Mouse (Mus musculus) kidney, embryonic 14.5 days (tissue): ENCODE measurements around the gene Krt87. TPM values are rescaled to one million over a fixed set of nuclear protein-coding genes. Genes with fewer than 3 reads are reported as not detected.
A peak's percentile ranks its signal among the peaks of the same experiment; 100 is the strongest.

ENCODE experiments used
- ATAC-seq: fragments of 200-750 bp; cut with Nextera tagmentation; 2 replicates; pipeline ENCODE4 v1.8.0; 2017; ENCODE audit warnings: moderate number of reproducible peaks, mild to moderate bottlenecking, moderate TSS enrichment, moderate library complexity; ENCODE audit not compliant: low FRiP score, low TSS enrichment
- H3K27ac ChIP-seq: fragments of 300-500 bp; sonication (generic); 2 replicates; pipeline ENCODE4 v1.5.1; 2014; ENCODE audit warnings: low read depth, mild to moderate bottlenecking, low read length, moderate library complexity, mixed read lengths
- H3K27me3 ChIP-seq: fragments of 300-500 bp; sonication (generic); 2 replicates; pipeline ENCODE4 v1.6.1; 2014; ENCODE audit warnings: mild to moderate bottlenecking, low read length; ENCODE audit not compliant: control insufficient read depth, insufficient read depth
- H3K36me3 ChIP-seq: fragments of 300-500 bp; sonication (generic); 2 replicates; pipeline ENCODE4 v1.6.1; 2014; ENCODE audit warnings: low read length, mixed read lengths; ENCODE audit not compliant: control insufficient read depth, insufficient read depth
- H3K4me1 ChIP-seq: fragments of 300-500 bp; sonication (generic); 2 replicates; pipeline ENCODE4 v1.6.1; 2014; ENCODE audit warnings: low read length, mixed read lengths; ENCODE audit not compliant: control insufficient read depth, insufficient read depth
- H3K4me2 ChIP-seq: fragments of 300-500 bp; sonication (generic); replicated peaks from 2 replicates; pipeline ENCODE4 v1.6.1; 2014; ENCODE audit warnings: low read depth, mild to moderate bottlenecking, low read length
- H3K4me3 ChIP-seq: fragments of 300-500 bp; sonication (generic); 2 replicates; pipeline ENCODE4 v1.5.1; 2014; ENCODE audit warnings: mild to moderate bottlenecking, low read length
- H3K9ac ChIP-seq: fragments of 300-500 bp; sonication (generic); 2 replicates; pipeline ENCODE4 v1.6.1; 2014; ENCODE audit warnings: low read depth, mild to moderate bottlenecking, low read length, moderate library complexity
- H3K9me3 ChIP-seq: fragments of 300-500 bp; sonication (generic); 2 replicates; pipeline ENCODE4 v1.6.1; 2016; ENCODE audit warnings: low read length; ENCODE audit not compliant: control insufficient read depth
- WGBS: fragments of 180-500 bp; shearing (Covaris S2); extraction: QIAGEN DNeasy Blood & Tissue Kit; methylation state at CpG from one replicate; pipeline ENCODE4 v1.1.7; 2014; 5-methylcytosine and 5-hydroxymethylcytosine counted together
- polyA plus RNA-seq: library from polyadenylated mRNA; unstranded; fragments of >200 nt; fragmentation: Nextera tagmentation; extraction: Ambion mirVana; gene quantifications from 2 replicates; pipeline ENCODE4 v1.2.1, GENCODE M21; 2014

The Krt87 gene
- polyA plus RNA-seq, 1 experiment from 2014 or later, result not detected

GRCm38 (mm10) chr15:101387176-101387575 is 51.4 kb downstream of the Krt87 start:
- H3K27me3 ChIP-seq, result no peaks in the 10 kb centered on the region; the same call in 1 of the 2 replicates
- 67% methylated on average over 3 of the region's 3 CpGs for WGBS
- no peaks in the 10 kb centered on the region for H3K4me1 ChIP-seq
- H3K9me3 ChIP-seq, result no peaks in the 10 kb centered on the region
- ATAC-seq, result peak; percentile 14; the same call in 1 of the 2 replicates
- H3K4me2 ChIP-seq, result no peak overlapping the region
- no peak overlapping the region for H3K9ac ChIP-seq
- H3K27ac ChIP-seq, result no peak overlapping the region
- no peak overlapping the region for H3K4me3 ChIP-seq
- H3K36me3 ChIP-seq, result no peaks in the 10 kb centered on the region

- Histone ChIP-seq H3K27ac (no peak overlapping the region), H3K4me1 (no peaks in the 10 kb centered on the region), H3K36me3 (no peaks in the 10 kb centered on the region), H3K4me2 (no peak overlapping the region), H3K27me3 (no peaks in the 10 kb centered on the region; the same call in 1 of the 2 replicates), H3K9ac (no peak overlapping the region), H3K9me3 (no peaks in the 10 kb centered on the region), H3K4me3 (no peak overlapping the region)
- no peak for ATAC-seq
- 88% methylated on average over 6 of the region's 6 CpGs for WGBS
Observed at GRCm38 (mm10) chr15:101385064-101385463, 53.5 kb downstream of the Krt87 start.

- 71% methylated on average over 7 of the region's 7 CpGs for WGBS
- Histone ChIP-seq H3K27ac (no peak overlapping the region), H3K27me3 (no peaks in the 10 kb centered on the region; the same call in 1 of the 2 replicates), H3K9ac (no peak overlapping the region), H3K36me3 (no peaks in the 10 kb centered on the region), H3K4me1 (no peaks in the 10 kb centered on the region), H3K4me2 (no peak overlapping the region), H3K9me3 (no peaks in the 10 kb centered on the region), H3K4me3 (no peak overlapping the region)
- ATAC-seq, result no peak
Observed at GRCm38 (mm10) chr15:101384610-101385009, 54.0 kb downstream of the Krt87 start.

- no peaks in the 10 kb centered on the region; the same call in 1 of the 2 replicates for H3K27me3 ChIP-seq
- H3K9me3 ChIP-seq, result no peaks in the 10 kb centered on the region
- no peaks in the 10 kb centered on the region for H3K36me3 ChIP-seq
- H3K4me3 ChIP-seq, result no peak overlapping the region
- no peak for ATAC-seq
- H3K27ac ChIP-seq, result no peak overlapping the region
- peaks cover under 1% of the 10 kb centered on the region; the same call in 1 of the 2 replicates for H3K4me1 ChIP-seq
- H3K9ac ChIP-seq, result no peak overlapping the region
- H3K4me2 ChIP-seq, result no peak overlapping the region
- 81% methylated on average over 11 of the region's 11 CpGs for WGBS
Observed at GRCm38 (mm10) chr15:101382811-101383210, 55.8 kb downstream of the Krt87 start.

- Histone ChIP-seq H3K4me2 (no peak overlapping the region), H3K27me3 (no peaks in the 10 kb centered on the region; the same call in 1 of the 2 replicates), H3K9ac (no peak overlapping the region), H3K9me3 (no peaks in the 10 kb centered on the region), H3K4me3 (no peak overlapping the region), H3K27ac (no peak overlapping the region), H3K36me3 (no peaks in the 10 kb centered on the region), H3K4me1 (peaks cover 11% of the 10 kb centered on the region)
- no peak for ATAC-seq
- WGBS, result 72% methylated on average over 9 of the region's 9 CpGs
Observed at GRCm38 (mm10) chr15:101381758-101382157, 56.8 kb downstream of the Krt87 start.

Other genes starting within 250 kb of the Krt87 start
- 5.0 and 5.7 TPM in 2 replicates for gene Grasp, start 214.6 kb downstream of the Krt87 start, polyA plus RNA-seq
- gene Nr4a1, start 184.5 kb downstream of the Krt87 start, polyA plus RNA-seq, result 4.5 and 5.0 TPM in 2 replicates
- 71.8 and 76.5 TPM in 2 replicates for gene Atg101, start 154.5 kb downstream of the Krt87 start, polyA plus RNA-seq
- 25.8 and 28.2 TPM in 2 replicates for gene 6030408B16Rik, start 145.6 kb downstream of the Krt87 start, polyA plus RNA-seq
- 2.4 and 3.6 TPM in 2 replicates for gene Krt80, start 68.6 kb downstream of the Krt87 start, polyA plus RNA-seq
- 34.6 and 44.0 TPM in 2 replicates for gene Krt7, start 27.8 kb downstream of the Krt87 start, polyA plus RNA-seq
- 0.21 TPM in 1 of 2 replicates, not detected in the other for gene Krt88, start 8.9 kb upstream of the Krt87 start, polyA plus RNA-seq
- not detected in 2 replicates for gene Krt81, start 24.9 kb upstream of the Krt87 start, polyA plus RNA-seq
- gene Krt86, start 34.7 kb upstream of the Krt87 start, polyA plus RNA-seq, result not detected in 2 replicates
- gene Krt83, start 52.7 kb upstream of the Krt87 start, polyA plus RNA-seq, result not detected in 2 replicates
- not detected in 2 replicates for gene Gm49425, start 78.5 kb upstream of the Krt87 start, polyA plus RNA-seq
- not detected in 2 replicates for gene Krt84, start 94.0 kb upstream of the Krt87 start, polyA plus RNA-seq
- gene Krt82, start 111.9 kb upstream of the Krt87 start, polyA plus RNA-seq, result not detected in 2 replicates
- gene Krt90, start 124.1 kb upstream of the Krt87 start, polyA plus RNA-seq, result 0.17 and 0.22 TPM in 2 replicates
- 0.11 and 0.23 TPM in 2 replicates for gene Krt75, start 135.1 kb upstream of the Krt87 start, polyA plus RNA-seq
- gene Gm5414, start 189.4 kb upstream of the Krt87 start, polyA plus RNA-seq, result not detected in 2 replicates
- not detected in 2 replicates for gene Gm5478, start 208.6 kb upstream of the Krt87 start, polyA plus RNA-seq
- gene Krt6b, start 241.5 kb upstream of the Krt87 start, polyA plus RNA-seq, result not detected in 2 replicates